Mouse (Mus musculus) myocyte (in vitro differentiated cells): ENCODE data around the gene Kalrn. TPM values are rescaled to one million over a fixed set of nuclear protein-coding genes. Genes with fewer than 3 reads are reported as not detected.
A peak's percentile ranks its signal among the peaks of the same experiment; 100 is the strongest.

Experiments
- H3K27me3 ChIP-seq: one replicate; pipeline ENCODE4 v1.6.1; 2011; ENCODE audit not compliant: control insufficient read depth, insufficient read depth, insufficient read length
- H3K36me3 ChIP-seq: one replicate; pipeline ENCODE4 v1.6.1; 2011; ENCODE audit not compliant: control insufficient read depth, insufficient read depth
- H3K4me2 ChIP-seq: one replicate; pipeline ENCODE4 v1.6.1; 2011; ENCODE audit warnings: low read depth, control low read depth
- H3K4me3 ChIP-seq: one replicate; pipeline ENCODE4 v1.5.1; 2011; ENCODE audit warnings: mild to moderate bottlenecking, control low read depth, moderate library complexity
- H3K79me2 ChIP-seq: one replicate; pipeline ENCODE4 v1.6.1; 2011; ENCODE audit not compliant: control insufficient read depth, insufficient read depth
- H3ac ChIP-seq: one replicate; pipeline ENCODE4 v1.6.1; 2011; ENCODE audit not compliant: control insufficient read depth, insufficient read length
- CEBPB ChIP-seq: IDR thresholded peaks from 2 replicates; pipeline ENCODE4 v1.6.1; 2011; ENCODE audit warnings: mild to moderate bottlenecking, moderate library complexity; ENCODE audit not compliant: poor library complexity, insufficient read depth, severe bottlenecking
- E2F4 ChIP-seq: IDR thresholded peaks from one replicate; pipeline ENCODE4 v1.6.1; 2011; ENCODE audit warnings: mild to moderate bottlenecking, control low read depth, moderate library complexity; ENCODE audit not compliant: insufficient read depth
- MAX ChIP-seq: IDR thresholded peaks from one replicate; pipeline ENCODE4 v1.6.1; 2011; ENCODE audit warnings: low read depth, mild to moderate bottlenecking, control low read depth
- MYOD1 ChIP-seq, 3 experiments: IDR thresholded peaks; one replicate each; pipeline ENCODE4 v1.6.1; 2011; ENCODE audit warnings: control low read depth in 2 of 3, low read depth in 2 of 3, mild to moderate bottlenecking in 2 of 3, moderate library complexity in 1 of 3; ENCODE audit not compliant: insufficient read length in 2 of 3, control insufficient read depth in 1 of 3
- MYOG ChIP-seq, 3 experiments: IDR thresholded peaks; one replicate each; pipeline ENCODE4 v1.6.1; 2011; ENCODE audit warnings: control low read depth in 2 of 3, low read depth in 2 of 3, mild to moderate bottlenecking in 2 of 3; ENCODE audit not compliant: insufficient read length in 2 of 3, control insufficient read depth in 1 of 3, insufficient read depth in 1 of 3
- POLR2A ChIP-seq: IDR thresholded peaks from one replicate; pipeline ENCODE4 v1.6.1; 2011; ENCODE audit warnings: low read depth, mild to moderate bottlenecking, control low read depth, moderate library complexity; ENCODE audit not compliant: insufficient read length
- POLR2AphosphoS2 ChIP-seq: IDR thresholded peaks from one replicate; pipeline ENCODE4 v1.6.1; 2011; ENCODE audit warnings: low read depth, control low read depth; ENCODE audit not compliant: insufficient read length
- REST ChIP-seq: IDR thresholded peaks from one replicate; pipeline ENCODE4 v1.6.1; 2011; ENCODE audit warnings: mild to moderate bottlenecking, control low read depth, moderate library complexity; ENCODE audit not compliant: insufficient read depth, insufficient read length
- SRF ChIP-seq: IDR thresholded peaks from one replicate; pipeline ENCODE4 v1.6.1; 2011; ENCODE audit warnings: low read depth; ENCODE audit not compliant: control insufficient read depth, insufficient read length
- TCF12 ChIP-seq: IDR thresholded peaks from one replicate; pipeline ENCODE4 v1.6.1; 2011; ENCODE audit warnings: mild to moderate bottlenecking, control low read depth; ENCODE audit not compliant: poor library complexity, insufficient read depth, severe bottlenecking
- TCF3 ChIP-seq: IDR thresholded peaks from one replicate; pipeline ENCODE4 v1.6.1; 2011; ENCODE audit warnings: low read depth, control low read depth; ENCODE audit not compliant: insufficient read length
- USF1 ChIP-seq: IDR thresholded peaks from one replicate; pipeline ENCODE4 v1.6.1; 2011; ENCODE audit warnings: low read depth, mild to moderate bottlenecking, control low read depth, moderate library complexity
- polyA plus RNA-seq: library from polyadenylated mRNA; unstranded; fragments of >200 nt; fragmentation: generic; extraction: Trizol; gene quantifications from one replicate; pipeline ENCODE4 v1.2.1, GENCODE M21; 2012; ENCODE audit warnings: missing spikeins

Gene Kalrn
- polyA plus RNA-seq, 1 experiment: 5.5 TPM

- TF ChIP-seq TCF12 (no peak), USF1 (no peak)
- no peaks in the 10 kb centered on the region for H3K27me3 ChIP-seq
- no peak overlapping the region for H3ac ChIP-seq
- H3K79me2 ChIP-seq: no peaks in the 10 kb centered on the region
- no peak overlapping the region for H3K4me3 ChIP-seq
- no peak overlapping the region for H3K4me2 ChIP-seq
- H3K36me3 ChIP-seq: peaks cover 4% of the 10 kb centered on the region
Measured at GRCm38 (mm10) chr16:34035780-34036179, 537.6 kb downstream of the Kalrn start.

GRCm38 (mm10) chr16:34034267-34034666 lies 539.1 kb downstream of the Kalrn start:
- Histone ChIP-seq H3K27me3 (no peaks in the 10 kb centered on the region), H3K79me2 (no peaks in the 10 kb centered on the region), H3ac (no peak overlapping the region), H3K4me3 (no peak overlapping the region), H3K4me2 (no peak overlapping the region), H3K36me3 (peaks cover 4% of the 10 kb centered on the region)
- TF ChIP-seq POLR2A: no peak
- peak in 1 of 3 experiments; percentile 57 for TF ChIP-seq MYOD1 (IDR thresholded peaks at IDR 0.05; ENCODE audit: control insufficient read depth in 1 of 3, insufficient read length in 2 of 3, low read depth in 2 of 3)
- no peak for TF ChIP-seq TCF12
- peak in 1 of 3 experiments; percentile 48 for TF ChIP-seq MYOG (IDR thresholded peaks at IDR 0.05; ENCODE audit: control insufficient read depth in 1 of 3, insufficient read depth in 1 of 3, insufficient read length in 2 of 3, low read depth in 2 of 3)

GRCm38 (mm10) chr16:34032011-34032645 lies 541.2 kb downstream of the Kalrn start:
- H3K4me2 ChIP-seq: peak overlapping the region; percentile 21
- H3K27me3 ChIP-seq: no peaks in the 10 kb centered on the region
- peaks cover 4% of the 10 kb centered on the region for H3K36me3 ChIP-seq

GRCm38 (mm10) chr16:34031565-34031964 lies 541.8 kb downstream of the Kalrn start:
- no peaks in the 10 kb centered on the region for H3K79me2 ChIP-seq
- no peak overlapping the region for H3K4me2 ChIP-seq
- peaks cover 4% of the 10 kb centered on the region for H3K36me3 ChIP-seq
- H3K27me3 ChIP-seq: no peaks in the 10 kb centered on the region
- no peak overlapping the region for H3K4me3 ChIP-seq
- TF ChIP-seq USF1: no peak
- TF ChIP-seq MAX: no peak
- H3ac ChIP-seq: no peak overlapping the region

More at GRCm38 (mm10) chr16:34032011-34032645, 541.2 kb downstream of the Kalrn start:
- no peaks in the 10 kb centered on the region for H3K79me2 ChIP-seq
- no peak overlapping the region for H3ac ChIP-seq
- TF ChIP-seq POLR2AphosphoS2 (no peak), TCF12 (no peak), MAX (no peak), SRF (no peak), E2F4 (no peak), MYOD1 (IDR thresholded peaks at IDR 0.05; ENCODE audit: control insufficient read depth in 1 of 3, insufficient read length in 2 of 3, low read depth in 2 of 3) (no peak), REST (no peak), USF1 (no peak), POLR2A (no peak), MYOG (IDR thresholded peaks at IDR 0.05; ENCODE audit: control insufficient read depth in 1 of 3, insufficient read depth in 1 of 3, insufficient read length in 2 of 3, low read depth in 2 of 3) (no peak), TCF3 (no peak), CEBPB (no peak)
- no peak overlapping the region for H3K4me3 ChIP-seq

GRCm38 (mm10) chr16:34030379-34030778 lies 543.0 kb downstream of the Kalrn start:
- H3K4me3 ChIP-seq: no peak overlapping the region

More at GRCm38 (mm10) chr16:34030379-34030778, 543.0 kb downstream of the Kalrn start:
- Histone ChIP-seq H3K27me3 (no peaks in the 10 kb centered on the region), H3K36me3 (peaks cover 4% of the 10 kb centered on the region), H3ac (no peak overlapping the region), H3K79me2 (no peaks in the 10 kb centered on the region), H3K4me2 (no peak overlapping the region)
- no peak for TF ChIP-seq SRF
- TF ChIP-seq TCF12: no peak
- TF ChIP-seq MAX: no peak
- no peak for TF ChIP-seq POLR2AphosphoS2
- TF ChIP-seq REST: no peak
- TF ChIP-seq USF1: no peak
- no peak for TF ChIP-seq POLR2A
- TF ChIP-seq E2F4: no peak
- no peak for TF ChIP-seq TCF3
